Mouse (Mus musculus) stomach, postnatal 0 days (tissue): ENCODE measurements around the gene Lingo2.

Source experiments
- CTCF ChIP-seq: IDR thresholded peaks from 2 replicates; pipeline ENCODE4 v1.5.1; 2016; ENCODE audit warnings: antibody characterized with exemption, low read depth, mild to moderate bottlenecking, moderate library complexity
- EP300 ChIP-seq: optimal IDR thresholded peaks from 2 replicates; pipeline ENCODE3; 2016; ENCODE audit warnings: antibody characterized with exemption

DNA sequence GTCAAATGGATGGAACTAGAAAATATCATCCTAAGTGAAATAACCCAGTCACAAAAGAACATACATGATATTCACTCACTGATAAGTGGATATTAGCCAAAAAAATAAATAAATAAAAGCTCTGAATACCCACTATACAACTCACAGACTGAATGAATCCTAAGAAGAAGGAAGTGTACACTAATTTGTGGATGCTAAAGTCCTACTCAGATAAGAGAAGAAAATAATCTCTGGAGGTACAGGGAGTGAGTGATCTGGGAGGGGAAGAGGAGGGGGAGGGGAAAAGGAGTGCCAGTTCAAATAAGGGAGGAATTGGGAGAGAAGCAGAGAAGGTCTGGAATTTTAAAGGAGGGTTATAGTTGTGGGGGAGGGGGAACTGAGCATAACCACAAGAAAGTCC, 999.7 kb downstream of the Lingo2 start:
- TF ChIP-seq CTCF (no peak), EP300 (no peak)
